Mouse (Mus musculus) liver, embryonic 14.5 days (tissue): ENCODE results near the gene Heatr4. TPM values are rescaled to one million over a fixed set of nuclear protein-coding genes. Genes with fewer than 3 reads are reported as not detected.

Experiments
- ATAC-seq: fragments of 200-750 bp; cut with Nextera tagmentation; 2 replicates; pipeline ENCODE4 v1.8.0; 2017; ENCODE audit warnings: moderate number of reproducible peaks, mild to moderate bottlenecking, moderate library complexity; ENCODE audit not compliant: insufficient read depth
- DNase-seq, 3 experiments: peaks; one replicate each; pipeline ENCODE4 v3.0.0-alpha.2; 2012 to 2013; ENCODE audit warnings: low read depth in 3 of 3, low spot score in 3 of 3
- H3K27ac ChIP-seq: fragments of 300-500 bp; sonication (generic); 2 replicates; pipeline ENCODE4 v1.5.1; 2014; ENCODE audit warnings: moderate library complexity, mild to moderate bottlenecking, control low read depth, inconsistent platforms
- H3K27me3 ChIP-seq: fragments of 300-500 bp; sonication (generic); 2 replicates; pipeline ENCODE4 v1.6.1; 2014; ENCODE audit warnings: mild to moderate bottlenecking, low read length, moderate library complexity; ENCODE audit not compliant: control insufficient read depth, insufficient read depth
- H3K36me3 ChIP-seq: fragments of 300-500 bp; sonication (generic); replicated peaks from 2 replicates; pipeline ENCODE4 v1.6.1; 2014; ENCODE audit warnings: low read depth; ENCODE audit not compliant: control insufficient read depth, insufficient read depth
- H3K4me1 ChIP-seq, 2 experiments: fragments of 200-500 bp in 1 of 2; fragments of 300-500 bp in 1 of 2; sonication (generic) in 1 of 2; replicated peaks; 2 replicates each; pipeline ENCODE4 v1.6.1; 2012 to 2014; ENCODE audit warnings: antibody characterized with exemption in 1 of 2, inconsistent platforms in 1 of 2, low read length in 1 of 2; ENCODE audit not compliant: control insufficient read depth in 2 of 2, insufficient read depth in 2 of 2
- H3K4me2 ChIP-seq: fragments of 300-500 bp; sonication (generic); 2 replicates; pipeline ENCODE4 v1.6.1; 2014; ENCODE audit warnings: low read depth, mild to moderate bottlenecking, control low read depth, moderate library complexity
- H3K4me3 ChIP-seq, 2 experiments: fragments of 200-500 bp in 1 of 2; fragments of 300-500 bp in 1 of 2; sonication (generic) in 1 of 2; 2 replicates each; pipeline ENCODE4 v1.5.1; 2012 to 2014; ENCODE audit warnings: low read depth in 2 of 2, low read length in 2 of 2, mild to moderate bottlenecking in 2 of 2, control low read depth in 1 of 2, inconsistent platforms in 1 of 2, moderate library complexity in 1 of 2; ENCODE audit not compliant: insufficient read depth in 1 of 2
- H3K9ac ChIP-seq: fragments of 300-500 bp; sonication (generic); replicated peaks from 2 replicates; pipeline ENCODE4 v1.6.1; 2014; ENCODE audit warnings: mild to moderate bottlenecking, control low read depth, moderate library complexity
- H3K9me3 ChIP-seq: fragments of 300-500 bp; sonication (generic); 2 replicates; pipeline ENCODE4 v1.6.1; 2016; ENCODE audit warnings: low read length, mixed read lengths; ENCODE audit not compliant: control insufficient read depth
- CTCF ChIP-seq: IDR thresholded peaks from 2 replicates; pipeline ENCODE4 v1.5.1; 2016; ENCODE audit warnings: antibody characterized with exemption, low read depth, control low read depth
- EP300 ChIP-seq: IDR thresholded peaks from 2 replicates; pipeline ENCODE4 v1.6.1; 2016; ENCODE audit warnings: antibody characterized with exemption, low read depth
- WGBS: fragments of 180-500 bp; shearing (Covaris S2); extraction: QIAGEN DNeasy Blood & Tissue Kit; methylation state at CpG from one replicate; pipeline ENCODE4 v1.1.7; 2014; ENCODE audit not compliant: insufficient replicate concordance; 5-methylcytosine and 5-hydroxymethylcytosine counted together
- polyA plus RNA-seq, 2 experiments: library from polyadenylated mRNA; depleted of rRNA in 1 of 2; stranded (reverse) in 1 of 2; unstranded in 1 of 2; fragments of >200 nt; fragmentation: Nextera tagmentation in 1 of 2; extraction: Ambion mirVana in 1 of 2; gene quantifications; 2 replicates each; pipeline versions ENCODE4 v1.2.1 to v1.2.3; 2012 to 2014

Gene Heatr4
- polyA plus RNA-seq, 2 experiments: not detected

DNA sequence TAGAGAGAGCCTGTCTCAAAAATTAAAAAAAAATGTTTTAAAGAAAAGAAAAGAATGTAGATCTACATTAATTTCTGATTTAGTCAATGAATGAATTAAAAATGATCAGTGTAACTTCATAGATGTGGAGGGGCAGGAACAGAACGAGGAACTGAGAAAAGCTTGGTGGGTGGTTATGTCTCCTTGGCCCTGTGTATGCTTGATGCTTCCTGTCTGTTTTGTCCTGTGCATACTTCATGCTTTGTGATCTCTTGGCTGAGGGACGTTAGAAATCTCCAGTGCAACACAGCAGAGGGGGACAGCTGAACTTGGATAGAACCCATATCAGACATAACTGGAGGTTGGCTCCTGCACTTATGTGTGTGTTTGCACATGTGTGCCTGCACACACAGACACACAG, 12.6 kb upstream of the Heatr4 start:
- Histone ChIP-seq H3K4me3 (no peak overlapping the region), H3K9ac (no peak overlapping the region), H3K4me2 (no peak overlapping the region), H3K9me3 (no peaks in the 10 kb centered on the region), H3K27me3 (no peaks in the 10 kb centered on the region), H3K27ac (no peak overlapping the region), H3K4me1 (peaks cover 0 to 3% of the 10 kb centered on the region in 2 experiments; a peak in 2 of 4 replicates), H3K36me3 (no peaks in the 10 kb centered on the region)
- ATAC-seq (no peak), DNase-seq (no peak)
- WGBS: 36% methylated on average over 2 of the region's 2 CpGs
- no peak for TF ChIP-seq EP300
- no peak for TF ChIP-seq CTCF

DNA sequence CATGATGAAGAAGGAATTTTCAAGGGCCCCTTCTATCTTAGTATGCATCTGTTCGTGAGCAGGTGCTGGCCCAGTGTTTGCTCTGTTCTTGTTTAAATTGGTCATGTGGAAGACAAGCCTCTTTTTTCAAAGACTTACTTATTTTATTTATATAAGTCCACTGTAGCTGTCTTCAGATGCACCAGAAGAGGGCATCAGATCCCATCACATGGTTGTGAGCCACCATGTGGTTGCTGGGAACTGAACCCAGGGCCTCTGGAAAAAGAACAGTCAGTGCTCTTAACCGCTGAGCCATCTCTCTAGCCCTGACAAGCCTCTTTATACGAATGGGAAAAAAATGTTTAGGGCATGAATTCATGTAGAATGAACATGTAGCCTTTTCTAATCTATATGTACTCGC, 4.7 kb upstream of the Heatr4 start:
- Histone ChIP-seq H3K9me3 (no peaks in the 10 kb centered on the region), H3K4me1 (peaks cover 0 to 6% of the 10 kb centered on the region in 2 experiments; a peak in 2 of 4 replicates), H3K4me2 (no peak overlapping the region), H3K9ac (no peak overlapping the region), H3K27ac (no peak overlapping the region), H3K36me3 (no peaks in the 10 kb centered on the region), H3K4me3 (no peak overlapping the region), H3K27me3 (no peaks in the 10 kb centered on the region)
- no peak for TF ChIP-seq CTCF
- TF ChIP-seq EP300: no peak
- WGBS: 79% methylated on average over 4 of the region's 4 CpGs
- DNase-seq: no peak
- no peak for ATAC-seq

- WGBS: 58% methylated on average over 4 of the region's 4 CpGs
- Histone ChIP-seq H3K27me3 (no peaks in the 10 kb centered on the region), H3K9ac (peak overlapping the region; percentile 70), H3K4me1 (peaks cover 0 to 6% of the 10 kb centered on the region in 2 experiments; a peak in 2 of 4 replicates), H3K36me3 (no peaks in the 10 kb centered on the region), H3K27ac (no peak overlapping the region), H3K4me2 (peak overlapping the region; percentile 75), H3K9me3 (no peaks in the 10 kb centered on the region), H3K4me3 (peak overlapping the region; percentile 66 to 70)
- ATAC-seq (no peak), DNase-seq (no peak)
- TF ChIP-seq EP300: no peak
- no peak for TF ChIP-seq CTCF
Measured at GRCm38 (mm10) chr12:83988483-83988882, 3.8 kb upstream of the Heatr4 start.

- WGBS: 1% methylated on average over 80 of the region's 80 CpGs
- peak in 1 of 3 experiments; percentile 56 for DNase-seq
Measured at GRCm38 (mm10) chr12:83987583-83988441, 3.2 kb upstream of the Heatr4 start, which contains the start of gene Acot2. Gene Acot2 (plus strand): TSS chr12:83987861.

DNA sequence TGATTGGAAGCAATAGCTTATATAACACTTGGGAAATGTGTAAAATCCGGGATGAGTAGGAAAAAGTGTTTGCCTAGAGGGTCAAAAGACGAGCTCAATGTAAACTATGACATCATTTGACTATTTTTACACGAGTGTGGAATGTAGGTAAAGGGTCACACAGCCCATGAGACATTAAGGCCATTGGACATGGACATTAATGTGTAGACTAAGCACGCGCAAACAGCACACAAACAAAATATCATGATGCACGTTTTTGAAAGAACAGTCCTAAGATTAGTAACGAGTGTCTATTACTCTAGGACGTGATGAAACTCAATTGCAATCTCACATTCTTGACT, 2.6 kb upstream of the Heatr4 start:
- H3K9ac ChIP-seq: peak overlapping the region; percentile 70
- peak overlapping the region; percentile 50 for H3K27ac ChIP-seq
- no peaks in the 10 kb centered on the region for H3K36me3 ChIP-seq
- H3K4me3 ChIP-seq: peak overlapping the region; percentile 66 to 70
- 21% methylated on average over 8 of the region's 8 CpGs for WGBS
- no peaks in the 10 kb centered on the region for H3K27me3 ChIP-seq
- H3K4me1 ChIP-seq: peaks cover 0 to 6% of the 10 kb centered on the region in 2 experiments; a peak in 2 of 4 replicates
- peak; percentile 33; the same call in 1 of the 2 replicates for ATAC-seq
- H3K4me2 ChIP-seq: peak overlapping the region; percentile 75
- no peak for TF ChIP-seq CTCF
- no peak for TF ChIP-seq EP300
- DNase-seq: no peak
- H3K9me3 ChIP-seq: no peaks in the 10 kb centered on the region

More at GRCm38 (mm10) chr12:83987583-83988441, 3.2 kb upstream of the Heatr4 start, which contains the start of gene Acot2:
- peak within 1 kb of the TSS; percentile 70 for H3K9ac ChIP-seq
- H3K4me1 ChIP-seq: peaks cover 0 to 6% of the 10 kb centered on the region in 2 experiments; a peak in 2 of 4 replicates
- peak within 1 kb of the TSS; percentile 75 for H3K4me2 ChIP-seq
- TF ChIP-seq EP300 (no peak), CTCF (peak; percentile 66)
- H3K9me3 ChIP-seq: no peaks in the 10 kb centered on the region
- no peaks in the 10 kb centered on the region for H3K27me3 ChIP-seq
- peak within 1 kb of the TSS; percentile 50 for H3K27ac ChIP-seq
- H3K4me3 ChIP-seq: peak within 1 kb of the TSS; percentile 66 to 70
- ATAC-seq: peak; percentile 77
- no peaks in the 10 kb centered on the region for H3K36me3 ChIP-seq
